Mouse (Mus musculus) thymus, adult 2 months (tissue): ENCODE results near the gene Pinlyp. TPM values are rescaled to one million over a fixed set of nuclear protein-coding genes. Genes with fewer than 3 reads are reported as not detected.
A peak's percentile ranks its signal among the peaks of the same experiment; 100 is the strongest.

ENCODE experiments used
- DNase-seq: peaks from one replicate; pipeline ENCODE4 v3.0.0; 2021
- H3K27ac ChIP-seq: fragments of 200-500 bp; 2 replicates; pipeline ENCODE4 v1.5.1; 2012; ENCODE audit warnings: low read length, control low read depth; ENCODE audit not compliant: control insufficient read depth, insufficient read depth
- H3K27me3 ChIP-seq: fragments of 200-500 bp; 2 replicates; pipeline ENCODE4 v1.6.1; 2012; ENCODE audit warnings: mild to moderate bottlenecking, low read length, moderate library complexity, mixed read lengths; ENCODE audit not compliant: control insufficient read depth, insufficient read depth
- H3K36me3 ChIP-seq: fragments of 200-500 bp; 2 replicates; pipeline ENCODE4 v1.6.1; 2012; ENCODE audit warnings: mild to moderate bottlenecking, low read length, moderate library complexity; ENCODE audit not compliant: control insufficient read depth, insufficient read depth
- H3K4me1 ChIP-seq: fragments of 200-500 bp; replicated peaks from 2 replicates; pipeline ENCODE4 v1.6.1; 2012; ENCODE audit warnings: low read length; ENCODE audit not compliant: control insufficient read depth, insufficient read depth
- H3K4me3 ChIP-seq: fragments of 200-500 bp; 2 replicates; pipeline ENCODE4 v1.5.1; 2012; ENCODE audit warnings: mild to moderate bottlenecking, low read length, control low read depth, moderate library complexity; ENCODE audit not compliant: control insufficient read depth, insufficient read depth
- CTCF ChIP-seq: fragments of 200-500 bp; IDR thresholded peaks from 2 replicates; pipeline ENCODE4 v1.5.1; 2012; ENCODE audit warnings: mild to moderate bottlenecking, control low read depth, low read length, moderate library complexity, borderline replicate concordance; ENCODE audit not compliant: control insufficient read depth, poor library complexity, insufficient read depth; ENCODE audit errors: extremely low read depth
- POLR2A ChIP-seq: fragments of 200-500 bp; IDR thresholded peaks from 2 replicates; pipeline ENCODE4 v1.6.1; 2012; ENCODE audit warnings: mild to moderate bottlenecking, low read length, control low read depth, moderate library complexity; ENCODE audit not compliant: control insufficient read depth, poor library complexity, insufficient read depth; ENCODE audit errors: extremely low read depth
- WGBS: fragments of 180-500 bp; shearing (Covaris S2); methylation state at CpG from one replicate; pipeline ENCODE4 v1.1.7; 2018; 5-methylcytosine and 5-hydroxymethylcytosine counted together
- polyA plus RNA-seq: library from polyadenylated mRNA; depleted of rRNA; stranded (reverse); fragments of >200 nt; gene quantifications from 2 replicates; pipeline ENCODE4 v1.2.3, GENCODE M21; 2012

Gene Pinlyp
- polyA plus RNA-seq, 1 experiment: 5.4 TPM

DNA sequence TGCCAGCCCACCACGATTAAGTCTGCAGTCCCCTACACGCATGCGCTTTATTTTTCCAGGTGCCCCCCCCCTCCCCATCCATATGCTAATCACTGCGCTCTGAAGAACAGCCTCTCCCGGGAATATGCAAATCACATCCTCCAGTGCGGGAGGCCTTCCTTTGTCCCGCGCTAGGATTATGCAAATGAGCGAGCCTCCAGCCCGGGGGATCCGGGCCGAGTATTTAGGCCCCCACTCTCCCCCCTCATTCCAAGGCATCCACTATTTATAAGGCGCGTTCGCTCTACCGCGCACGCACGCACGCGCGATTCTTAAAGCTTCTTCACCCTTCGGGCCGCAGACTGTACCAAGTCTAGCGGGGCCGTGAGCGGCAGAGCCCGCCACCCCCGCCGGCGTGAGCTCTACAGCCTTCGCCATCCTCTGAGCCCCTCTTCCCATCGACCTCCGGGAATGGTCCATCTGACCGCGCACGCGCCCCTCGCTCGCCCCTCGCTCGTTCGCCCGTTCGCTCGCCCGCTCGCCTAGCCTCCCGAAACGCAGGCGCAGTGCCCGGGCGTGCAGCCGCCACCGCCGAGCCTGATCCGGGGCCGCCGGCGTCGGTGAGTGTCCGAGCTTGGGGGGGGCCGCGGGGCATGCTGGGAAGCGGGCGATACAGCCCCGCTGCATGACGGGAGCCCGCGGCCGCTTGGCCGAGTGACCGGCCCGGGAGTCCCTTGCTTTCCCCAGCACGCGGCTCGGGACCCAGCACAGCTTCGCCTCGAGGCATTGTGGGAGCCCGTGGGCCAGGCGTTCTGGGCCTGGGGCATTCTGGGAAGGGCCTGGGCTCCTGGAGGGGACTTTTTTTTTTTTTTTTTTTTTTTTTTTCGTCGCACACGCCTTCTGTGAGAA, 38.8 kb downstream of the Pinlyp start, which contains the start of gene Zfp428:
Gene Zfp428 (plus strand): TSS at position 169 of the 888 bp plus-strand sequence.
- TF ChIP-seq CTCF (no peak), POLR2A (no peak)
- H3K27ac ChIP-seq: no peak within 1 kb of the TSS
- WGBS: under 1% methylated on average over 84 of the region's 84 CpGs
- DNase-seq: peak; percentile 66
- H3K4me3 ChIP-seq: peak within 1 kb of the TSS; percentile 84
- peaks cover 8% of the 10 kb centered on the region; the same call in 1 of the 2 replicates for H3K4me1 ChIP-seq
- H3K27me3 ChIP-seq: no peaks in the 10 kb centered on the region; the same call in 1 of the 2 replicates
- no peaks in the 10 kb centered on the region for H3K36me3 ChIP-seq

DNA sequence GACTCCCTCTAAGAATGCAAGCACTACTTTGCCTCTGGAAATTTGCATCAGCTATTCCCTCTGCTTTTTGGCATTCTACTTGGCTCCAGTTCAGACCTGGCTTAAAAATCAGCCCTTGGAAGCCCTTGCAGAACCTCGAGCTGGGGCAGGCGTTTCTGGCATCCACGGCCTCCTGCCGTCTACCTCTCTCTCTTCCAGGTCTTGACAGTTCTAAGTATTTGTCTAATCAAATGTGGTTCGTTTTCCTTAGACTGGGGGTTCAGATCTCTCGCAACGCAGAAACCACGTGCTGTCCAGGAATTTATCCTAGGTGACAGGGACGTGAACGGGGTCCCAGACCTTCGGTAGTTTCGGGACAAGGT, 39.5 kb downstream of the Pinlyp start:
- 26% methylated on average over 12 of the region's 12 CpGs for WGBS
- Histone ChIP-seq H3K27me3 (no peaks in the 10 kb centered on the region; the same call in 1 of the 2 replicates), H3K27ac (no peak overlapping the region), H3K4me3 (peak overlapping the region; percentile 84), H3K4me1 (peaks cover 8% of the 10 kb centered on the region; the same call in 1 of the 2 replicates), H3K36me3 (no peaks in the 10 kb centered on the region)
- no peak for TF ChIP-seq CTCF
- no peak for TF ChIP-seq POLR2A
- DNase-seq: no peak

- 69% methylated on average over 3 of the region's 3 CpGs for WGBS
- H3K4me3 ChIP-seq: no peak overlapping the region
- H3K27me3 ChIP-seq: no peaks in the 10 kb centered on the region; the same call in 1 of the 2 replicates
- peaks cover 8% of the 10 kb centered on the region; the same call in 1 of the 2 replicates for H3K4me1 ChIP-seq
- no peaks in the 10 kb centered on the region for H3K36me3 ChIP-seq
- H3K27ac ChIP-seq: no peak overlapping the region
- TF ChIP-seq POLR2A (no peak), CTCF (no peak)
- no peak for DNase-seq
Measured at GRCm38 (mm10) chr7:24506065-24506459, 39.9 kb downstream of the Pinlyp start.

- H3K27me3 ChIP-seq: no peaks in the 10 kb centered on the region; the same call in none of the 2 replicates
- peaks cover 8% of the 10 kb centered on the region; the same call in 1 of the 2 replicates for H3K4me1 ChIP-seq
- no peak overlapping the region for H3K27ac ChIP-seq
- 92% methylated on average over 15 of the region's 15 CpGs for WGBS
- no peaks in the 10 kb centered on the region for H3K36me3 ChIP-seq
- no peak overlapping the region for H3K4me3 ChIP-seq
- TF ChIP-seq CTCF: no peak
- no peak for DNase-seq
Measured at GRCm38 (mm10) chr7:24505447-24506064, 40.4 kb downstream of the Pinlyp start.

DNA sequence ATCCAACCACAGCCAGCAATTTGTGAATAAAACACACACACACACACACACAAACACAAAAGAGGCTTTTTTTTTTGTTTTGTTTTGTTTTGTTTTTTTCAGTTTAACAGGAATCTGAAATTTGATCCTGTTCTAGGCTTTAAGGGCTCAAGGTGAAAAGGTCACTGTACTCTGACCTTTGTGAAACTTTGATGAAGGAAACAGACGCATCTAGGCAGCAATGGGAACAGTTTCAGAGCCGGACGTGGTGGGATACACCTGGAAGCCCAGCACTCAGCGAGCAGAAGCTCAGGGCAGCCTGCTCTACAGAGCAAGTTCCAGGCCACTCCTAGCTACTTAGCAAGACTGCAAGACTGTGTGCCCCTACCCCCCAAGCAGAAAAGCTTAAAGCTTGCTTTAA, 41.0 kb downstream of the Pinlyp start:
- no peak overlapping the region for H3K27ac ChIP-seq
- no peaks in the 10 kb centered on the region for H3K36me3 ChIP-seq
- H3K4me3 ChIP-seq: no peak overlapping the region
- 49% methylated on average over 4 of the region's 4 CpGs for WGBS
- H3K4me1 ChIP-seq: peaks cover 9% of the 10 kb centered on the region; the same call in 1 of the 2 replicates
- TF ChIP-seq CTCF: no peak
- no peak for TF ChIP-seq POLR2A
- no peak for DNase-seq
- H3K27me3 ChIP-seq: peaks cover 6% of the 10 kb centered on the region

DNA sequence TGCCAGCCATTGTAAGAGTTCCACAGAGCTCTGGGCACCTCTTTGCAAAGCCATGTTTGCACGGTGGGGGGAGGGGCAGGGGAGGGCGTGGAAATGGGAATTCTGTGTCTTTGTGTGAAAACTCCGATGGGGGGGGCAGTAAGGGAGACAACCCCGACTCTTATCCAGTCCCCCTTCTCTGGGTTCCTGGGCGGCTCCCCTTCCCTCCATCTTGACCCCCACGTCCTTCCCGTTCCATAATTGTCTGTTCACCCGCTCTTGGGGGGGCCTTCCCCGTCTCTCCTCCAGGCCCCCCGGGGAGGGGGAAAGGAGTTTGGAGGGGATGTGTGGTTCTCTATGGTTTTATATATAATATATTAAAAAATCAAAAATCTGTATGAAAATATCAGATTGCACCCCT, 41.9 kb downstream of the Pinlyp start:
- Histone ChIP-seq H3K27ac (no peak overlapping the region), H3K36me3 (no peaks in the 10 kb centered on the region), H3K27me3 (peaks cover 9% of the 10 kb centered on the region), H3K4me1 (peaks cover 12% of the 10 kb centered on the region; the same call in 1 of the 2 replicates), H3K4me3 (no peak overlapping the region)
- DNase-seq: no peak
- 27% methylated on average over 10 of the region's 10 CpGs for WGBS
- TF ChIP-seq CTCF: no peak
- TF ChIP-seq POLR2A: no peak
